8 mouse cellular contexts compared by ENCODE assay signal in the genomic region with DNA sequence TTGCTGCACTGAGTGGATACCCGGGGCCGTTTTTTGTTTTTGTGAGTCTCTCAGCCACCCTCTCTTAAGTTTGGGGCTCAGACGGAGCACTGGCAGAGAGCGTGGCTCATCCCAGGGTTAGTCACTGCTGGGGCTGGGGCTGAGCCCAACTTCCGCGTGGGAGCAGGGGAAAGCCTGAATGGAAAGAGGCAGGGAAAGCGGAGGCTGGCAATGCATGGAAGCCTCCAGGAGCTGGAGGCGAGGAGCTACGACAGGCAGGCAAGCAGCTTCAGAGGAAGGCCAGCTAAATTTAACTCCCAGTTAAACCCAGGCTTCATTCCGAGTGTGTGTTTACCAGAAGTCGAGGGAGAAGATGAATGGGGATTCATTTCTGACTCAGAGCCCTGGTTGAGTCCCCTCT. TPM values are rescaled to one million over a fixed set of nuclear protein-coding genes. Genes with fewer than 3 reads are reported as not detected.
DNase-seq lines count a peak whose midpoint lies in the region; ATAC-seq and TF ChIP-seq lines count a peak whose summit lies in the region.

No protein-coding gene starts in this region.

- H3K79me2 ChIP-seq in C2C12 (ENCODE audit: control insufficient read depth, insufficient read depth), result no peaks in the 10 kb centered on the region

- peak overlapping the region; percentile 28 for H3ac ChIP-seq in C2C12 (ENCODE audit: control insufficient read depth, insufficient read length, low read depth)

- H3K9me3 ChIP-seq in heart, embryonic 10.5 days, result no peaks in the 10 kb centered on the region
- H3K9me3 ChIP-seq in embryonic facial prominence, embryonic 15.5 days (replicated peaks), result no peaks in the 10 kb centered on the region
- H3K9me3 ChIP-seq in neural tube, embryonic 15.5 days (replicated peaks), result no peaks in the 10 kb centered on the region

- WGBS in heart, embryonic 10.5 days, result 17% methylated on average over 11 of the region's 11 CpGs
- WGBS in embryonic facial prominence, embryonic 15.5 days, result 16% methylated on average over 11 of the region's 11 CpGs
- WGBS in small intestine, adult 2 months, result 66% methylated on average over 11 of the region's 11 CpGs
- 39% methylated on average over 11 of the region's 11 CpGs for WGBS in neural tube, embryonic 15.5 days

- no peak for TF ChIP-seq POLR2A in small intestine, adult 2 months (IDR thresholded peaks at IDR 0.05; ENCODE audit: low read depth, low read length)

- H3K4me1 ChIP-seq in heart, embryonic 10.5 days, result peaks cover 30% of the 10 kb centered on the region
- H3K4me1 ChIP-seq in embryonic facial prominence, embryonic 15.5 days, result peaks cover 8% of the 10 kb centered on the region; the same call in 1 of the 2 replicates
- H3K4me1 ChIP-seq in small intestine, adult 2 months (ENCODE audit: control insufficient read depth, insufficient read depth, insufficient read length, low read length), result peaks cover 6% of the 10 kb centered on the region; the same call in 1 of the 2 replicates
- H3K4me1 ChIP-seq in neural tube, embryonic 15.5 days, result peaks cover 8% of the 10 kb centered on the region

- no peaks in the 10 kb centered on the region for H3K36me3 ChIP-seq in heart, embryonic 10.5 days
- H3K36me3 ChIP-seq in C2C12 (ENCODE audit: control insufficient read depth, insufficient read depth), result no peaks in the 10 kb centered on the region
- no peaks in the 10 kb centered on the region for H3K36me3 ChIP-seq in embryonic facial prominence, embryonic 15.5 days
- H3K36me3 ChIP-seq in small intestine, adult 2 months (ENCODE audit: control insufficient read depth, insufficient read depth, low read length), result no peaks in the 10 kb centered on the region
- no peaks in the 10 kb centered on the region for H3K36me3 ChIP-seq in neural tube, embryonic 15.5 days

- peak overlapping the region; percentile 90 for H3K27ac ChIP-seq in heart, embryonic 10.5 days
- H3K27ac ChIP-seq in embryonic facial prominence, embryonic 15.5 days (replicated peaks), result peak overlapping the region; percentile 44; the same call in 1 of the 2 replicates
- peak overlapping the region; percentile 37; the same call in 1 of the 2 replicates for H3K27ac ChIP-seq in small intestine, adult 2 months (ENCODE audit: insufficient read depth, low read depth, low read length)
- H3K27ac ChIP-seq in neural tube, embryonic 15.5 days (replicated peaks), result no peak overlapping the region

- no peak for ATAC-seq in embryonic facial prominence, embryonic 15.5 days (ENCODE audit: insufficient number of reproducible peaks, low FRiP score, low TSS enrichment, low read depth)
- no peak for ATAC-seq in neural tube, embryonic 15.5 days (ENCODE audit: low FRiP score)

- peak overlapping the region; percentile 15; the same call in 1 of the 2 replicates for H3K4me2 ChIP-seq in embryonic facial prominence, embryonic 15.5 days (replicated peaks)
- no peak overlapping the region for H3K4me2 ChIP-seq in neural tube, embryonic 15.5 days

- no peak for TF ChIP-seq CTCF in C2C12 (IDR thresholded peaks at IDR 0.05; ENCODE audit: control insufficient read depth, insufficient read depth, insufficient read length)
- no peak for TF ChIP-seq CTCF in small intestine, adult 2 months (IDR thresholded peaks at IDR 0.05; ENCODE audit: extremely low read depth, insufficient read length, insufficient replicate concordance, low read depth, low read length)

- H3K27me3 ChIP-seq in heart, embryonic 10.5 days (ENCODE audit: insufficient read depth, poor library complexity, severe bottlenecking), result no peaks in the 10 kb centered on the region
- no peaks in the 10 kb centered on the region for H3K27me3 ChIP-seq in C2C12 (ENCODE audit: control insufficient read depth, insufficient read depth, insufficient read length)
- no peaks in the 10 kb centered on the region for H3K27me3 ChIP-seq in embryonic facial prominence, embryonic 15.5 days
- no peaks in the 10 kb centered on the region for H3K27me3 ChIP-seq in small intestine, adult 2 months (ENCODE audit: control insufficient read depth, insufficient read depth, low read length)
- no peaks in the 10 kb centered on the region for H3K27me3 ChIP-seq in neural tube, embryonic 15.5 days (replicated peaks)

- no peaks in the 10 kb centered on the region for H3K79me3 ChIP-seq in C2C12 (ENCODE audit: low read depth)

- no peak for DNase-seq in heart, embryonic 10.5 days (ENCODE audit: low spot score)
- DNase-seq in heart, adult 8-10 months (ENCODE audit: low spot score), result no peak
- DNase-seq in left cerebral cortex, adult 18-20 months (ENCODE audit: low spot score in 2 of 2), result peak; percentile 79 to 85
- no peak for DNase-seq in spleen, postnatal 4 days (ENCODE audit: low spot score in 2 of 2)

- peak overlapping the region; percentile 31; the same call in 1 of the 2 replicates for H3K4me3 ChIP-seq in heart, embryonic 10.5 days
- no peak overlapping the region for H3K4me3 ChIP-seq in C2C12 (ENCODE audit: insufficient read depth, poor library complexity, severe bottlenecking)
- H3K4me3 ChIP-seq in embryonic facial prominence, embryonic 15.5 days (replicated peaks), result no peak overlapping the region
- no peak overlapping the region for H3K4me3 ChIP-seq in small intestine, adult 2 months (ENCODE audit: low read depth, low read length)
- no peak overlapping the region for H3K4me3 ChIP-seq in neural tube, embryonic 15.5 days (replicated peaks)

- no peak overlapping the region; the same call in 1 of the 2 replicates for H3K9ac ChIP-seq in embryonic facial prominence, embryonic 15.5 days
- no peak overlapping the region for H3K9ac ChIP-seq in neural tube, embryonic 15.5 days (replicated peaks)

TF ChIP-seq in C2C12, 6 proteins besides CTCF, POLR2A, EP300 and RAD21:
- peak; percentile 45 for TF ChIP-seq MAX (IDR thresholded peaks at IDR 0.05)
- TF ChIP-seq CEBPB (IDR thresholded peaks at IDR 0.05; ENCODE audit: low read depth), result no peak

RNA-seq across cellular contexts. Expression of gene Atxn2, which starts 10.6 kb away (rescaled TPM):
- polyA plus RNA-seq in heart, embryonic 10.5 days (2016; fragmentation: Nextera tagmentation; extraction: Ambion mirVana), result 38.2 and 46.8 TPM in 2 replicates
- total RNA-seq in heart, adult 8-10 months (2022), result 100 to 1,000 TPM; 143 to 153 (median 147) TPM
- polyA plus RNA-seq in C2C12 (2012; fragmentation: generic; extraction: Trizol), result 69.9 TPM
- polyA plus RNA-seq in embryonic facial prominence, embryonic 15.5 days (2015; fragmentation: Nextera tagmentation; extraction: Ambion mirVana), result 60.5 and 65.2 TPM in 2 replicates
- 100 to 1,000 TPM; 215 to 226 TPM for total RNA-seq in left cerebral cortex, adult 18-20 months (2021)
- polyA plus RNA-seq in small intestine, adult 2 months (2012; rRNA removed), result 68.5 and 108 TPM in 2 replicates
- polyA plus RNA-seq in neural tube, embryonic 15.5 days (2015; fragmentation: Nextera tagmentation; extraction: Ambion mirVana), result 70.2 and 100 TPM in 2 replicates

RNA-seq across cellular contexts. Expression of gene Brap, which starts 40.1 kb away (rescaled TPM):
- 33.2 and 35.5 TPM in 2 replicates for polyA plus RNA-seq in heart, embryonic 10.5 days (2016; fragmentation: Nextera tagmentation; extraction: Ambion mirVana)
- 10 to 100 TPM; 26.0 to 30.9 (median 29.3) TPM for total RNA-seq in heart, adult 8-10 months (2022)
- 31.7 TPM for polyA plus RNA-seq in C2C12 (2012; fragmentation: generic; extraction: Trizol)
- polyA plus RNA-seq in embryonic facial prominence, embryonic 15.5 days (2015; fragmentation: Nextera tagmentation; extraction: Ambion mirVana), result 47.4 and 50.2 TPM in 2 replicates
- 10 to 100 TPM; 65.2 to 67.6 TPM for total RNA-seq in left cerebral cortex, adult 18-20 months (2021)
- polyA plus RNA-seq in small intestine, adult 2 months (2012; rRNA removed), result 8.4 and 17.4 TPM in 2 replicates
- polyA plus RNA-seq in neural tube, embryonic 15.5 days (2015; fragmentation: Nextera tagmentation; extraction: Ambion mirVana), result 38.9 and 42.1 TPM in 2 replicates

RNA-seq across cellular contexts. Expression of gene Acad10, which starts 40.2 kb away (rescaled TPM):
- polyA plus RNA-seq in heart, embryonic 10.5 days (2016; fragmentation: Nextera tagmentation; extraction: Ambion mirVana), result 1.5 and 2.6 TPM in 2 replicates
- 10 to 100 TPM; 26.3 to 29.6 (median 26.9) TPM for total RNA-seq in heart, adult 8-10 months (2022)
- polyA plus RNA-seq in C2C12 (2012; fragmentation: generic; extraction: Trizol), result 1.8 TPM
- 2.8 and 3.4 TPM in 2 replicates for polyA plus RNA-seq in embryonic facial prominence, embryonic 15.5 days (2015; fragmentation: Nextera tagmentation; extraction: Ambion mirVana)
- total RNA-seq in left cerebral cortex, adult 18-20 months (2021), result 1 to 10 TPM; 4.5 to 5.3 TPM
- 3.4 and 4.1 TPM in 2 replicates for polyA plus RNA-seq in small intestine, adult 2 months (2012; rRNA removed)
- 0.91 and 1.8 TPM in 2 replicates for polyA plus RNA-seq in neural tube, embryonic 15.5 days (2015; fragmentation: Nextera tagmentation; extraction: Ambion mirVana)

Comparison
In these comparisons a context has a peak if more than half of its experiments do, and no peak if none do; other contexts are left out.
1. DNase-seq: peak in left cerebral cortex, adult 18-20 months (2 of 2); none in heart, embryonic 10.5 days (single experiment), heart, adult 8-10 months (single experiment) and spleen, postnatal 4 days (0 of 2).